Mouse (Mus musculus) cerebellum, adult 2 months (tissue): ENCODE data around the gene 1700057G04Rik.

Experiments
- CTCF ChIP-seq: fragments of 200-500 bp; IDR thresholded peaks from 2 replicates; pipeline ENCODE4 v1.5.1; 2011; ENCODE audit warnings: low read depth, mild to moderate bottlenecking, control low read depth, low read length, moderate library complexity, borderline replicate concordance; ENCODE audit not compliant: insufficient read depth
- POLR2A ChIP-seq: fragments of 200-500 bp; IDR thresholded peaks from 2 replicates; pipeline ENCODE4 v1.6.1; 2011; ENCODE audit warnings: low read length, control low read depth, borderline replicate concordance; ENCODE audit not compliant: insufficient read depth

DNA sequence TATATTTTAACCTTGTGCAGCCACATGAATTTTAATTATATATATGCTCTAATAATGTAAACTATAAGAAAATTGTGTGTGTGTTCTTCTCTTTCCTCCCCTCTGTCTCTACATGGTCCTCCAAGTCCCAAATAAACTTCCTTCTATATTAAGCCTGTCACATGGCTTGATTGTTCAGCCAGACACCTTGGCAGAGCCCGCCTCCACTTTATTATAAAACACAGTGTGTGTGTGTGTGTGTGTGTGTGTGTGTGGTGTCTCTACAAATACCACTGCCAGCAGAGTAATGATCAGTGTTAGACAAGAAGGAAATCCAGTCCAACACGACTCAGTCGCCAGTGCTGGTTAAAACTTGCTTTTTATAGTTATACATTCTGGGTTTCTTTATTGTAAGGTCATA is 28.5 kb downstream of the 1700057G04Rik start:
- TF ChIP-seq POLR2A (no peak), CTCF (no peak)
